Mouse (Mus musculus) neural tube, postnatal 0 days (tissue): Measurements from ENCODE around the gene Apol7e. TPM values are rescaled to one million over a fixed set of nuclear protein-coding genes. Genes with fewer than 3 reads are reported as not detected.

Experiments
- polyA plus RNA-seq: library from polyadenylated mRNA; unstranded; fragments of >200 nt; fragmentation: Nextera tagmentation; extraction: Ambion mirVana; gene quantifications from 2 replicates; pipeline ENCODE4 v1.2.1, GENCODE M21; 2015

The Apol7e gene
- polyA plus RNA-seq: not detected in 2 replicates

DNA sequence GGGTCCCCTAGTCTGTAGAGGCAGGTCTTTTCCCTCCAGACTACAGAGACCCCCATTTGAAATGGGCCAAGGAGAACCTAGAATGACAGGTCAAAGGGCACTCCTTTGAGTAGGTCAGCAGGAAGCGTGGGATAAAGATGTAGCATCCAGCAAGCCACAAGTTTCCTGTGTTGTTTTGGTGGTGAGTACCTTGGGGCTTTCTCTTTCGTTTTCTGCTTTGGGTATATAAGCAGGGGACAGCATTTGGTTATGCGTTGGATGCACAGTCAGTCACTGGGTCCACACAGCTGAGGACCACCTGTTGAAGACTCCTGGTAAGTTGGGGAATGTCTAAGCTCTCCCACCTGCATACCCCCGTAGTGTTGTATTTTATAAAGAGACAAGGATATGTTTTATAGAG is at the start of gene Apol7e:
TSS of gene Apol7e (plus strand) at position 202 of the 400 bp plus-strand sequence.

DNA sequence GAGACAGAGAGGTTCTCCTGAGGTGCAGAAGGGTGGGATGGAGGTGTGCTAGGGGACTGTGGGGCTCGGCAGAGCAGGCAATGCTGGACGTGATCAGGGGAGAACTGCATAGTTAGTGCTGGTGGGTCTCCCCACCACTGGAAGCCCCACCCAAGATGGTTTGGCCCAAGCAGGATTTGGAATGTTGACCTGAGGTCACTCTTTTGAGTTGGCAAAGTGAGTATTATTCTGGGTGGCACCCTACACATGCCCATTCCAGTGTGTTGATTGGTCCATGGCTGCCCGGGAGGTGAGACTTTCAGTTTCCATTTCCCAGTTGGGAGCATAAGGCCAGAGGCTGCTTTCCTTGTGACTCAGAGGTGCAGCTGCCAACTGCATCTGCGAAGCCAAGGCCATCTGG is 30.1 kb downstream of the Apol7e start, which contains the start of gene Apol9b:
TSS of gene Apol9b (plus strand) at position 301 of the 400 bp plus-strand sequence.

DNA sequence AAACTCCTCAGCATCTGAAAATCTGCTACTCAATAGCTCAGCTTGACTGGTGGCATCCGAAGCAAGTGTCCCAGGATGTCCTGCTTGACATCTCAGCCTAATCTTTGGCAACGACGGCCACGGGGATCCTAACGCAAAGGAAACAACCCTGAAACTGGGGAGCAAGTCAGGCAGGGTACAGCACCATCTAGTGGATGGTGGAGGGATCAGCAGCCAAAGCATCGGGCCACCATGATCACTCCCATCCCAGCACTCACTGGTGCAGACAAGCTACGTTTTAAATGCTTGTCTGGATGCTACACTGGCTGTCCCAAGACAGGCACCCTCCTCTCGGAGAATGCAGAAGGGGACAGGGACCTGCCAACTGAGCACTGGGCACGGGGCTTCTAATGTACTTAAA is 58.2 kb downstream of the Apol7e start, which contains the start of gene Apol8:
TSS of gene Apol8 (minus strand) at position 156 of the 400 bp plus-strand sequence.

Other genes with a start within 250 kb of the Apol7e start
- gene Apol10a, start 221.8 kb upstream of the Apol7e start, polyA plus RNA-seq: not detected in 2 replicates
- not detected in 2 replicates for gene Apol11a, start 190.6 kb upstream of the Apol7e start, polyA plus RNA-seq
- not detected in 2 replicates for gene Apol7c, start 165.5 kb upstream of the Apol7e start, polyA plus RNA-seq
- not detected in 2 replicates for gene 1700025B11Rik, start 137.0 kb upstream of the Apol7e start, polyA plus RNA-seq
- 0.08 and 0.09 TPM in 2 replicates for gene Apol10b, start 102.7 kb upstream of the Apol7e start, polyA plus RNA-seq
- not detected in 2 replicates for gene Gm36245, start 99.6 kb upstream of the Apol7e start, polyA plus RNA-seq
- gene Apol11b, start 55.6 kb upstream of the Apol7e start, polyA plus RNA-seq: not detected in 2 replicates
- 0.81 TPM in 1 of 2 replicates, not detected in the other for gene Apol9b, start 30.2 kb downstream of the Apol7e start, polyA plus RNA-seq
- 0.23 and 0.38 TPM in 2 replicates for gene Apol8, start 58.1 kb downstream of the Apol7e start, polyA plus RNA-seq
- gene Myh9, start 143.3 kb downstream of the Apol7e start, polyA plus RNA-seq: 7.9 and 8.1 TPM in 2 replicates
- gene Txn2, start 230.1 kb downstream of the Apol7e start, polyA plus RNA-seq: 197 and 207 TPM in 2 replicates